Mouse (Mus musculus): ENCODE results near the gene Cenps. TPM values are rescaled to one million over a fixed set of nuclear protein-coding genes. Genes with fewer than 3 reads are reported as not detected.

Gene Cenps
- polyA plus RNA-seq, 1 experiment from 2014 or later = 18.9 TPM

DNA sequence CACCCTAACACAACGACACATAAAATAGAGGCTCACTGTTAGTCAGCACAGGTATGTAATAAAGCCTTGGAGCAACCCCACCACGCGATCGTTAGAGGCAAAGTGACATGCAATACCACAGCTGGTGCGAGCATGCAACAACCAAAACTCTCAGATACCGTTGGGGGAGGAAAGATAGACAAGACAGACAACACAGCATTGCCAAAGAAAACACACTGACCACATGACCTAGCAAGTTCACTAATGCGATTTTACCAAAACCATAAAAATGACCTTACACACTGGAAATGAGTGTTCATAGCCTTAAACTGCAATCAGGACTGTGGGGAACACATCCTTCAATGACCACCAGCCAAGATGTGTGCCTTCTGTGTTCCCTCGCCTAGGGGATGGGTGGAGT is 46.1 kb downstream of the Cenps start:
- Histone ChIP-seq H3K4me1 (ENCODE audit: control insufficient read depth in 2 of 2, insufficient read depth in 2 of 2, low read length in 2 of 2) (peaks cover 0 to 7% of the 10 kb centered on the region in 2 experiments; a peak in 2 of 4 replicates), H3K27me3 (ENCODE audit: control insufficient read depth, insufficient read depth, low read length) (no peaks in the 10 kb centered on the region), H3K4me3 (ENCODE audit: control insufficient read depth in 1 of 2, insufficient read depth in 1 of 2, low read depth in 1 of 2, low read length in 2 of 2) (no peak overlapping the region), H3K9me3 (ENCODE audit: control insufficient read depth, low read length) (no peaks in the 10 kb centered on the region), H3K9ac (ENCODE audit: low read length) (no peak overlapping the region), H3K36me3 (ENCODE audit: control insufficient read depth, insufficient read depth, low read length) (peaks cover 11% of the 10 kb centered on the region), H3K27ac (replicated peaks in 1 of 2; ENCODE audit: control insufficient read depth in 1 of 2, insufficient read depth in 1 of 2, low read depth in 2 of 2, low read length in 2 of 2) (no peak overlapping the region), H3K4me2 (ENCODE audit: low read length) (no peak overlapping the region)
- WGBS = 73% methylated on average over 8 of the region's 8 CpGs
- no peak for ATAC-seq (ENCODE audit: insufficient number of reproducible peaks, insufficient read depth, low FRiP score, low read depth)

DNA sequence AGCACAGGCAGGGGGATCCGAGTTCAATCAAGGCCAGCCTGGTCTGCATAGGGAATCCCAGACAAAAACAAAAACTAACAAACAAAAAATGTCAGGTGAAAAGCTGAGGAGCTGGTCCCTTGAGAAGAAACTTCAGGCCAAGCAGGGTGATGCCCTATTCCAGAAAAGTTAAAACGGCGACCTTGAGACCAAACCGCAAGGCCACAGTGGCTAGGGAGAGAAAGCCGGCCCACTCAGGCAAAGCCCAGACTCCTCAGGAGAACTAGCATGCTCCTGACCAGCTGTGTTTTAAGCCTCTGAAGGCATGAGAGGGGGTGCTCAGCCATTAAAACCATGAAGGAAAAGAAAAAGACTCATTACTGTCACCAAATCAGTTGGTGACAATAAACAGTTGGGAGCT is 52.0 kb downstream of the Cenps start:
- 68% methylated on average over 5 of the region's 5 CpGs for whole genome bisulfite sequencing
- no peak for ATAC-seq (ENCODE audit: insufficient number of reproducible peaks, insufficient read depth, low FRiP score, low read depth)
- H3K27me3 ChIP-seq (ENCODE audit: control insufficient read depth, insufficient read depth, low read length) = no peaks in the 10 kb centered on the region
- no peaks in the 10 kb centered on the region for H3K9me3 ChIP-seq (ENCODE audit: control insufficient read depth, low read length)
- peak overlapping the region; percentile 39 for H3K9ac ChIP-seq (ENCODE audit: low read length)
- H3K4me2 ChIP-seq (ENCODE audit: low read length) = no peak overlapping the region
- no peak overlapping the region for H3K4me3 ChIP-seq (ENCODE audit: control insufficient read depth in 1 of 2, insufficient read depth in 1 of 2, low read depth in 1 of 2, low read length in 2 of 2)
- peaks cover 14 to 26% of the 10 kb centered on the region in 2 experiments for H3K4me1 ChIP-seq (ENCODE audit: control insufficient read depth in 2 of 2, insufficient read depth in 2 of 2, low read length in 2 of 2)
- no peaks in the 10 kb centered on the region for H3K36me3 ChIP-seq (ENCODE audit: control insufficient read depth, insufficient read depth, low read length)
- no peak overlapping the region for H3K27ac ChIP-seq (replicated peaks in 1 of 2; ENCODE audit: control insufficient read depth in 1 of 2, insufficient read depth in 1 of 2, low read depth in 2 of 2, low read length in 2 of 2)

- Histone ChIP-seq H3K4me3 (ENCODE audit: control insufficient read depth in 1 of 2, insufficient read depth in 1 of 2, low read depth in 1 of 2, low read length in 2 of 2) (no peak overlapping the region), H3K4me2 (ENCODE audit: low read length) (peak overlapping the region; percentile 55), H3K27ac (replicated peaks in 1 of 2; ENCODE audit: control insufficient read depth in 1 of 2, insufficient read depth in 1 of 2, low read depth in 2 of 2, low read length in 2 of 2) (peak overlapping the region; percentile 80 to 87), H3K9ac (ENCODE audit: low read length) (peak overlapping the region; percentile 61), H3K4me1 (ENCODE audit: control insufficient read depth in 2 of 2, insufficient read depth in 2 of 2, low read length in 2 of 2) (peaks cover 16 to 27% of the 10 kb centered on the region in 2 experiments), H3K27me3 (ENCODE audit: control insufficient read depth, insufficient read depth, low read length) (no peaks in the 10 kb centered on the region), H3K9me3 (ENCODE audit: control insufficient read depth, low read length) (no peaks in the 10 kb centered on the region), H3K36me3 (ENCODE audit: control insufficient read depth, insufficient read depth, low read length) (no peaks in the 10 kb centered on the region)
- whole genome bisulfite sequencing = 42% methylated on average over 17 of the region's 17 CpGs
- peak; percentile 88 for ATAC-seq (ENCODE audit: insufficient number of reproducible peaks, insufficient read depth, low FRiP score, low read depth)
Measured at GRCm38 (mm10) chr4:149081528-149081927, 55.9 kb downstream of the Cenps start.

DNA sequence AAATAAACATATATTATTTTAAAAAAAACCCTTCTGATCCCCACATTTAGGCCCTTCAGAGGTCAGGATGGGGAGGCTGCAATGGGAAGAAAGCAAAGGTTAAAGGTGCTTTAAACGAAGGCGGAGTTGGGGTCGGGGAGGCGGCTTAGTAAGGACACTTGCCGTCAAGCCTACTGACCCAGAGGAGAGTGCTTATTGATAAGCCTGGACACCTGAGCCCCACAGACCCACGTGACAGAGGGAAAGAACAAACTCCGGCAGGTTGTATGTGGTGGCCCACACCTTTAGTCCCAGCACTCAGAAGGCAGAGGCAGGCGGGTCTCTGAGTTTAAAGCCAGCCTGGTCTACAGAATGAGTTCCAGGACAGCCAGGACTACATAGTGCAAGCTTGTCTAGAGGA is 57.3 kb downstream of the Cenps start:
- 90% methylated on average over 8 of the region's 8 CpGs for WGBS
- H3K4me1 ChIP-seq (ENCODE audit: control insufficient read depth in 2 of 2, insufficient read depth in 2 of 2, low read length in 2 of 2) = peaks cover 16 to 29% of the 10 kb centered on the region in 2 experiments
- no peak overlapping the region for H3K9ac ChIP-seq (ENCODE audit: low read length)
- ATAC-seq (ENCODE audit: insufficient number of reproducible peaks, insufficient read depth, low FRiP score, low read depth) = no peak
- no peak overlapping the region for H3K27ac ChIP-seq (replicated peaks in 1 of 2; ENCODE audit: control insufficient read depth in 1 of 2, insufficient read depth in 1 of 2, low read depth in 2 of 2, low read length in 2 of 2)
- no peaks in the 10 kb centered on the region for H3K27me3 ChIP-seq (ENCODE audit: control insufficient read depth, insufficient read depth, low read length)
- H3K9me3 ChIP-seq (ENCODE audit: control insufficient read depth, low read length) = no peaks in the 10 kb centered on the region
- no peak overlapping the region for H3K4me3 ChIP-seq (ENCODE audit: control insufficient read depth in 1 of 2, insufficient read depth in 1 of 2, low read depth in 1 of 2, low read length in 2 of 2)
- H3K4me2 ChIP-seq (ENCODE audit: low read length) = no peak overlapping the region
- peaks cover 6% of the 10 kb centered on the region; the same call in 1 of the 2 replicates for H3K36me3 ChIP-seq (ENCODE audit: control insufficient read depth, insufficient read depth, low read length)

- no peaks in the 10 kb centered on the region for H3K27me3 ChIP-seq (ENCODE audit: control insufficient read depth, insufficient read depth, low read length)
- H3K9ac ChIP-seq (ENCODE audit: low read length) = no peak overlapping the region
- no peak overlapping the region for H3K4me2 ChIP-seq (ENCODE audit: low read length)
- 50% methylated on average over 6 of the region's 6 CpGs for WGBS
- no peaks in the 10 kb centered on the region for H3K9me3 ChIP-seq (ENCODE audit: control insufficient read depth, low read length)
- peaks cover 11% of the 10 kb centered on the region; the same call in 1 of the 2 replicates for H3K36me3 ChIP-seq (ENCODE audit: control insufficient read depth, insufficient read depth, low read length)
- H3K4me1 ChIP-seq (ENCODE audit: control insufficient read depth in 2 of 2, insufficient read depth in 2 of 2, low read length in 2 of 2) = peaks cover 16 to 29% of the 10 kb centered on the region in 2 experiments
- no peak overlapping the region for H3K4me3 ChIP-seq (ENCODE audit: control insufficient read depth in 1 of 2, insufficient read depth in 1 of 2, low read depth in 1 of 2, low read length in 2 of 2)
- no peak for ATAC-seq (ENCODE audit: insufficient number of reproducible peaks, insufficient read depth, low FRiP score, low read depth)
- no peak overlapping the region for H3K27ac ChIP-seq (replicated peaks in 1 of 2; ENCODE audit: control insufficient read depth in 1 of 2, insufficient read depth in 1 of 2, low read depth in 2 of 2, low read length in 2 of 2)
Measured at GRCm38 (mm10) chr4:149079629-149080028, 57.8 kb downstream of the Cenps start.

- H3K4me2 ChIP-seq (ENCODE audit: low read length) = no peak overlapping the region
- no peak overlapping the region for H3K27ac ChIP-seq (replicated peaks in 1 of 2; ENCODE audit: control insufficient read depth in 1 of 2, insufficient read depth in 1 of 2, low read depth in 2 of 2, low read length in 2 of 2)
- H3K9me3 ChIP-seq (ENCODE audit: control insufficient read depth, low read length) = no peaks in the 10 kb centered on the region
- no peak overlapping the region for H3K9ac ChIP-seq (ENCODE audit: low read length)
- no peak overlapping the region for H3K4me3 ChIP-seq (ENCODE audit: control insufficient read depth in 1 of 2, insufficient read depth in 1 of 2, low read depth in 1 of 2, low read length in 2 of 2)
- H3K4me1 ChIP-seq (ENCODE audit: control insufficient read depth in 2 of 2, insufficient read depth in 2 of 2, low read length in 2 of 2) = peaks cover 17 to 32% of the 10 kb centered on the region in 2 experiments
- no peaks in the 10 kb centered on the region for H3K27me3 ChIP-seq (ENCODE audit: control insufficient read depth, insufficient read depth, low read length)
- peaks cover 12% of the 10 kb centered on the region; the same call in 1 of the 2 replicates for H3K36me3 ChIP-seq (ENCODE audit: control insufficient read depth, insufficient read depth, low read length)
- WGBS = 65% methylated on average over 4 of the region's 4 CpGs
- ATAC-seq (ENCODE audit: insufficient number of reproducible peaks, insufficient read depth, low FRiP score, low read depth) = no peak
Measured at GRCm38 (mm10) chr4:149078261-149078660, 59.2 kb downstream of the Cenps start.

Other genes with a start within 250 kb of the Cenps start
- 29.5 and 31.2 TPM in 2 replicates for gene Pex14, start 37.8 kb downstream of the Cenps start, polyA plus RNA-seq (2014; fragmentation: Nextera tagmentation; extraction: Ambion mirVana)
- 26.7 and 29.6 TPM in 2 replicates for gene Dffa, start 33.5 kb downstream of the Cenps start, polyA plus RNA-seq (2014; fragmentation: Nextera tagmentation; extraction: Ambion mirVana)
- 0.31 and 0.53 TPM in 2 replicates for gene Cort, start 10.9 kb downstream of the Cenps start, polyA plus RNA-seq (2014; fragmentation: Nextera tagmentation; extraction: Ambion mirVana)
- 27.9 and 33.4 TPM in 2 replicates for gene Pgd, start 29.1 kb upstream of the Cenps start, polyA plus RNA-seq (2014; fragmentation: Nextera tagmentation; extraction: Ambion mirVana)
- gene Kif1b, start 170.1 kb upstream of the Cenps start, polyA plus RNA-seq (2014; fragmentation: Nextera tagmentation; extraction: Ambion mirVana) = 47.1 and 51.9 TPM in 2 replicates